Mouse (Mus musculus) hindbrain, embryonic 14.5 days (tissue): ENCODE results near the gene Fbxo9. TPM values are rescaled to one million over a fixed set of nuclear protein-coding genes. Genes with fewer than 3 reads are reported as not detected.

Experiments
- ATAC-seq: fragments of 200-750 bp; cut with Nextera tagmentation; 2 replicates; pipeline ENCODE4 v1.8.0; 2017; ENCODE audit warnings: moderate number of reproducible peaks, mild to moderate bottlenecking, moderate TSS enrichment, moderate library complexity; ENCODE audit not compliant: low FRiP score
- DNase-seq: peaks from one replicate; pipeline ENCODE4 v3.0.0-alpha.2; 2015; ENCODE audit warnings: low spot score
- H3K27ac ChIP-seq: fragments of 300-500 bp; sonication (generic); 2 replicates; pipeline ENCODE4 v1.5.1; 2014; ENCODE audit warnings: mild to moderate bottlenecking, moderate library complexity
- H3K27me3 ChIP-seq: fragments of 300-500 bp; sonication (generic); 2 replicates; pipeline ENCODE4 v1.6.1; 2014; ENCODE audit warnings: mild to moderate bottlenecking, low read length, mixed read lengths; ENCODE audit not compliant: control insufficient read depth, insufficient read depth
- H3K36me3 ChIP-seq: fragments of 300-500 bp; sonication (generic); replicated peaks from 2 replicates; pipeline ENCODE4 v1.6.1; 2014; ENCODE audit not compliant: control insufficient read depth, insufficient read depth
- H3K4me1 ChIP-seq: fragments of 300-500 bp; sonication (generic); replicated peaks from 2 replicates; pipeline ENCODE4 v1.6.1; 2014; ENCODE audit warnings: antibody characterized with exemption, low read length, mixed read lengths; ENCODE audit not compliant: control insufficient read depth, insufficient read depth
- H3K4me2 ChIP-seq: fragments of 300-500 bp; sonication (generic); replicated peaks from 2 replicates; pipeline ENCODE4 v1.6.1; 2014; ENCODE audit warnings: mild to moderate bottlenecking, moderate library complexity
- H3K4me3 ChIP-seq: fragments of 300-500 bp; sonication (generic); replicated peaks from 2 replicates; pipeline ENCODE4 v1.5.1; 2014; ENCODE audit warnings: mild to moderate bottlenecking, low read length
- H3K9ac ChIP-seq: fragments of 300-500 bp; sonication (generic); 2 replicates; pipeline ENCODE4 v1.6.1; 2014
- H3K9me3 ChIP-seq: fragments of 300-500 bp; sonication (generic); 2 replicates; pipeline ENCODE4 v1.6.1; 2016; ENCODE audit warnings: low read length; ENCODE audit not compliant: control insufficient read depth
- WGBS: fragments of 180-500 bp; shearing (Covaris S2); extraction: QIAGEN DNeasy Blood & Tissue Kit; methylation state at CpG from one replicate; pipeline ENCODE4 v1.1.7; 2014; 5-methylcytosine and 5-hydroxymethylcytosine counted together
- polyA plus RNA-seq: library from polyadenylated mRNA; unstranded; fragments of >200 nt; fragmentation: Nextera tagmentation; extraction: Ambion mirVana; gene quantifications from 2 replicates; pipeline ENCODE4 v1.2.1, GENCODE M21; 2014

Fbxo9 gene
- polyA plus RNA-seq, 1 experiment from 2014 or later = 82.1 TPM

DNA sequence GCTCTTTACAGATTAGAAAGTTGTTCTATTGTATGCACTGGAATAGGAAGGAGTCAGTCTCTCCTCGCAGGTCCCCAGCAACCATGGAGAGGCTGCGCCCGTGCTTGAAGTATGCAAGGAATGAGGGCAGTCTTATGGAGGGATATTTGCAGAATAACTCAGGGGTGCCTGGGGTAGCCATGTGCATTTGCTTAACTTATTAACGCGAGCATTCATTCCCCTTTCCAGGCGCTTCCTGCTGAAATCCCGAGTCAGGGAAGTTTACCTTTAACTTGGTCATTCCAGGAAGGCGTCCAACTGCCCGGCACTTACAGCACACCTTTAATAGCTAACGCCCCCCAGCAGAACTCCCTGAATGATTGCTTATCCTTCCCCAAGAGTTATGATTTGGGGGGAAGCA is 44.7 kb downstream of the Fbxo9 start:
- Histone ChIP-seq H3K4me3 (no peak overlapping the region), H3K27ac (no peak overlapping the region), H3K9me3 (no peaks in the 10 kb centered on the region), H3K4me2 (no peak overlapping the region), H3K9ac (no peak overlapping the region), H3K4me1 (no peaks in the 10 kb centered on the region), H3K27me3 (no peaks in the 10 kb centered on the region), H3K36me3 (no peaks in the 10 kb centered on the region)
- ATAC-seq (no peak), DNase-seq (no peak)
- WGBS = 78% methylated on average over 10 of the region's 10 CpGs

DNA sequence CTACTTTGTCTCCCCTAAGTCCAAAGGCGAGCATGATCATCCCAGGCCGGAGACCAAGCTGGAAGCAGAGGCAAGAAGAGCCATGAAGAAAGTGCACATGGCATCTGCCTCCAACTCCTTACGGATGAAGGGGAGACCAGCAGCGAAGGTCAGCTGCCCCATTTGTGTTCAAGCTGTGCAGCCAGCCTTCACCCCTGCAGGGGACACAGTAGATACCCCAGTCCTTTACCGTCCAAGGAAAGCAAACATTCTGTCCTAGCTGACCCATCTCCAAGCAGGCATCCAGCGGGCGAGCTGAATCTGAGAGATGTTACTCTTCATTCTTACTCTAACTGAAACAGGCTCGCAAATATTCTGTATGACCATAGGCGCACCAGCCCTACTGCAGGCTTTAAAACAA is 46.5 kb downstream of the Fbxo9 start:
- no peak for ATAC-seq
- 82% methylated on average over 9 of the region's 9 CpGs for WGBS

DNA sequence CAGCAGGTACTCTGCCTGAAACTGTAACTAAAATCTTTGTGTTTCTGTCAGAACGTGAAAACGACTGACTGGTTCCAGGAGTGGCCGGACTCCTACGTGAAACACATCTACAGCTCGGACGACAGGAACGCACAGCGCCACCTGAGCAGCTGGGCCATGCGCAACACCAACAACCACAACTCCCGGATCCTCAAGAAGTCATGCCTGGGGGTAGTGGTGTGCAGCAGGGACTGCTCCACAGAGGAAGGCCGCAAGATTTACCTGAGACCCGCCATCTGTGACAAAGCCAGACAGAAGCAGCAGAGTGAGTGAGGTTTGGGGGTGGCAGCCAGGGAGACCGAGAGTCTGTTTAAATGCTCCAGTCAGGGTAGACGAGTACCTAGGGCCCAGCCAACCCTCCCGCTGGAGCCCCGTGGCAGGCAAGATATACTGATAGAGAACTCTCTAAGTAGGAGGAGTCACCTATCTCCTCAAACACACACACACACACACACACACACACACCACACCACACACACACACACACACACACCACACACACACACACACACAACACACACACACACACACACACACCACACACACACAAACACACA is 49.2 kb downstream of the Fbxo9 start:
- no peaks in the 10 kb centered on the region for H3K9me3 ChIP-seq
- H3K4me2 ChIP-seq = no peak overlapping the region
- DNase-seq (no peak), ATAC-seq (no peak)
- H3K36me3 ChIP-seq = no peaks in the 10 kb centered on the region
- 88% methylated on average over 16 of the region's 16 CpGs for WGBS
- no peaks in the 10 kb centered on the region for H3K27me3 ChIP-seq
- H3K4me1 ChIP-seq = no peaks in the 10 kb centered on the region
- H3K4me3 ChIP-seq = no peak overlapping the region
- no peak overlapping the region for H3K9ac ChIP-seq
- no peak overlapping the region for H3K27ac ChIP-seq

More for the DNA sequence above, 46.5 kb downstream of the Fbxo9 start:
- Histone ChIP-seq H3K4me2 (no peak overlapping the region), H3K27ac (no peak overlapping the region), H3K36me3 (no peaks in the 10 kb centered on the region), H3K4me1 (no peaks in the 10 kb centered on the region), H3K9me3 (no peaks in the 10 kb centered on the region), H3K9ac (no peak overlapping the region), H3K27me3 (no peaks in the 10 kb centered on the region), H3K4me3 (no peak overlapping the region)
- no peak for DNase-seq

DNA sequence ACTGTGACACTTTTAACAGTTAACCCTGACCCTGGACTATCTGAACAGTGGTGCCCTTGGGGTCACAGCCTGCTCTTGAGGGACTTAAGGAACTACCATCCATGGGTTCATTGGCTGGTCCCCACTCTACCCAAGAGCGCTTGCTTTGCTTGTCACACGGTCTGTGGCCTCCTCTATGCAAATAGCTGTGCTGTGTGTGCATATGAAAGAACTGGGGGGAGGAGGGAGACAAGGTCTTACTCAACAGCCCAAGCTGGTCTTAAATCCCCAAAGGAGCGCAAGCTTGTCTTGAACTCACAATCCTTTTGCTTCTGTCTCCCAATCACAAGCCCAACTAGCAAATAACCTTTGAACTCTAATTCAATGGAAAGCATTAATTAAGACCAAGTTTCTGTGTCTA is 54.6 kb downstream of the Fbxo9 start:
- H3K4me1 ChIP-seq = no peaks in the 10 kb centered on the region
- 79% methylated on average over 3 of the region's 3 CpGs for WGBS
- H3K36me3 ChIP-seq = no peaks in the 10 kb centered on the region
- H3K9ac ChIP-seq = no peak overlapping the region
- ATAC-seq (no peak), DNase-seq (no peak)
- no peaks in the 10 kb centered on the region for H3K9me3 ChIP-seq
- no peaks in the 10 kb centered on the region for H3K27me3 ChIP-seq
- no peak overlapping the region for H3K4me2 ChIP-seq
- no peak overlapping the region for H3K4me3 ChIP-seq
- H3K27ac ChIP-seq = no peak overlapping the region

DNA sequence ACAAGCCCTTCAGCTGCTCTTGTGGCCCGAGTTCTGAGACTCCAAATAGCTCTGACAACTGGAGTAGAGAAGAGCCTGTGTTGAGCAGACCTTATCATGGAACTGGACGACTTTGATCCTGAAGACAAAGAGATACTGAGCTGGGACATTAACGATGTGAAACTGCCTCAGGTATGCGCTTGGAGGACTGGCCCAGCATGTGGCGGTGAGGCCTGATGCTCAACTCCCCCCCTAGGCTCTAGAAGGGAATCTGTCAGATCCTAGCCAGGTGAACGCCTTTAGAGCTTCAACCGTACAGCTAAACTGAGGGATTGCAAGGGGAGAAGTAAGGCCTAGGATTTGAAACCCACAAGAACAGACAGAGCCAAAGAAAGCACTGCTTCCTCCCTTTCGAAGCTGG is 55.0 kb downstream of the Fbxo9 start:
- no peak overlapping the region for H3K27ac ChIP-seq
- H3K9ac ChIP-seq = no peak overlapping the region
- no peaks in the 10 kb centered on the region for H3K4me1 ChIP-seq
- no peak overlapping the region for H3K4me3 ChIP-seq
- no peak for DNase-seq
- no peak overlapping the region for H3K4me2 ChIP-seq
- H3K9me3 ChIP-seq = no peaks in the 10 kb centered on the region
- WGBS = 83% methylated on average over 8 of the region's 8 CpGs
- no peaks in the 10 kb centered on the region for H3K36me3 ChIP-seq
- no peak for ATAC-seq
- H3K27me3 ChIP-seq = no peaks in the 10 kb centered on the region

DNA sequence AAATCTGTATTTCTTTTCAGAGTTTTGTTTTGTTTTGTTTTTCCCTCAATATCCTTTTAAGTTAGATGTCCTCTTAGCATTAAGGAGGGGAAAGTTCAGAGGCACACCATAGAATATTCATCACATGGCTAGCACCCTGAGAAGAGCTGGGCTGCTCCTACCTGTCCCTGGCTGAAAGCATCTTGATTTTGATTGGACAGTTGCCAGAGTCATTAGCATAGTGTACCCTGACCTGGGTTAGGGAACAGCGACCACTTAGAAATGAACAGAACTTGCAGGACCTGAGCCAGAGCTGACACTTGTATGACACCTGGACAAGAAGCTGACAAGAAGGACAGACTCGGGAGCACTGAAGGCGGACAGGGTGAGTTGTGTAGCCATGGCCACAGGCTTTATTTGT is 57.2 kb downstream of the Fbxo9 start, which contains the start of gene Gcm1:
Gene Gcm1 (plus strand): TSS at position 248 of the 400 bp plus-strand sequence.
- Histone ChIP-seq H3K9me3 (no peaks in the 10 kb centered on the region), H3K27me3 (no peaks in the 10 kb centered on the region), H3K9ac (no peak within 1 kb of the TSS), H3K4me3 (no peak within 1 kb of the TSS), H3K4me2 (no peak within 1 kb of the TSS), H3K27ac (no peak within 1 kb of the TSS), H3K4me1 (no peaks in the 10 kb centered on the region), H3K36me3 (no peaks in the 10 kb centered on the region)
- no peak for ATAC-seq
- no peak for DNase-seq
- WGBS = 63% methylated on average over 3 of the region's 3 CpGs

DNA sequence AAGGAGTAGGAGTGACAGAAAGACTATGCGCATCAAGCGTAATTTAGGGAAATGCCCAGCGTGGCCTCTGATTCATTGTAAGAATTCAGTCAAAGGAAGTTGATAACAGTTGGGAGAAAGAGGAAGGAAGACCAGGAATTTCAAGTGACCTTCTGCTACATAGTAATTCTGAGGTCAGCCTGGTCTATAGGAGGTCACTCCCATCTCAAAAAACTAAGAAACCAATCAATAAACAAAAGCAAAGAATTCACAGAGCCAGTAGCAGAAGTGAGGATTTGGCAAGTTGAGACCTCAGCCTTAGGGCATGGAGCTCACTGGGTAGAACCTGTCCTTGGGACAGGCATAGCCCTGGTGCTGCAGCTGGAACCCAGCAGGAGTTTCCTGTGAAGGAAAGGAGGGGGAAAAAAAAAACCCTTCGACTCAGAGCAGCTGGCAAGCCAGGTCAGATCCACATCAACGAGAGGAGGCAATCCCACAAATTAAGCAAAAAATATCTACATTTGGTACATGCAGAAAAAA is 58.4 kb downstream of the Fbxo9 start:
- DNase-seq (no peak), ATAC-seq (no peak)
- 55% methylated on average over 5 of the region's 5 CpGs for WGBS
- H3K36me3 ChIP-seq = no peaks in the 10 kb centered on the region
- no peak overlapping the region for H3K27ac ChIP-seq
- H3K4me1 ChIP-seq = no peaks in the 10 kb centered on the region
- no peaks in the 10 kb centered on the region for H3K27me3 ChIP-seq
- no peak overlapping the region for H3K9ac ChIP-seq
- H3K4me2 ChIP-seq = no peak overlapping the region
- no peak overlapping the region for H3K4me3 ChIP-seq
- no peaks in the 10 kb centered on the region for H3K9me3 ChIP-seq

DNA sequence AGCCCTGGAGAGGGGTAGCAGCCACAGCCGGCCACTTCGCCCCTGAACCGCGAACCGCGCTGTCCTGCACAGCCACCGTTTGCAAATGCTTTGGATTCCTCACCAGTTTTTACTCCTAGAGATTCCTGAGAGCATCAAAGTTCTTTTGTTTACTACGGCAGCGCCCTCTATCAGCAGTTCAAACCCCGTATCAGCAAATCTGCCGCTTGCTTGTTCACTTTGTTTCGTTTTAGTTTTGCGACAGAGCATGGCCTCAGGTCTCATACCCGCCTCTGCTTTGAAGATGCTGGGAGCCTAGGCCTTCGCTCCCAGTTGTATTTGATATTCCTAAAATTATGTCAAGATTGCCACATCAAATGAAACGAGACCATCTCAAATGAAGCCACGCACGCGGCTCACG is 62.1 kb downstream of the Fbxo9 start:
- no peak overlapping the region for H3K4me2 ChIP-seq
- H3K27me3 ChIP-seq = no peaks in the 10 kb centered on the region
- no peak for DNase-seq
- WGBS = 53% methylated on average over 20 of the region's 20 CpGs
- H3K4me1 ChIP-seq = no peaks in the 10 kb centered on the region
- H3K36me3 ChIP-seq = no peaks in the 10 kb centered on the region
- no peak overlapping the region for H3K27ac ChIP-seq
- no peak overlapping the region for H3K9ac ChIP-seq
- no peak overlapping the region for H3K4me3 ChIP-seq
- no peaks in the 10 kb centered on the region for H3K9me3 ChIP-seq
- no peak for ATAC-seq

DNA sequence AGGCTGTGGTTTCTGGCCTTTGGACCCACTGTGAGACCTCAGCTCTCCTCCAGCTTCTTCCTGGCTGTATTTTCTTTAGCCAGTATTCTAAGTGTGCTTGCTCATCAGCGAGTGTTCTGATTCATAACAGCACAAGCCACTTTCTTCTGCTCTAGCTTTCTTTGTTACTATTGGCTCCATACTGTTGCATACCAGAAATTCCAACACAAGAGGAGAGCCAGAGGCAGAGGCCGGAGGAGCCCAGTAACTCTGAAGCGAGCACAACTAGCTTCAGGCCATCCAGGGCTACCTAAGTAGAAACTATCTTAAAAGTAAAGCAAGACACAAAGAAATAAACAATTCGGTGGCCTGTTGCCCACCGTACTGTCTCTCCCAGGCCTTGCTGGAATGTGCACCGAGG is 63.7 kb downstream of the Fbxo9 start:
- no peak overlapping the region for H3K27ac ChIP-seq

More for the DNA sequence above, 63.7 kb downstream of the Fbxo9 start:
- Histone ChIP-seq H3K4me3 (no peak overlapping the region), H3K36me3 (no peaks in the 10 kb centered on the region), H3K4me2 (no peak overlapping the region), H3K9me3 (no peaks in the 10 kb centered on the region), H3K4me1 (no peaks in the 10 kb centered on the region), H3K9ac (no peak overlapping the region), H3K27me3 (no peaks in the 10 kb centered on the region)
- 74% methylated on average over 6 of the region's 6 CpGs for WGBS
- DNase-seq = no peak
- no peak for ATAC-seq
